Mouse (Mus musculus): ENCODE results near the gene Ogfod1. TPM values are rescaled to one million over a fixed set of nuclear protein-coding genes. Genes with fewer than 3 reads are reported as not detected.

Gene Ogfod1
- total RNA-seq, 2 experiments from 2014 or later: 33.4 to 33.9 TPM

DNA sequence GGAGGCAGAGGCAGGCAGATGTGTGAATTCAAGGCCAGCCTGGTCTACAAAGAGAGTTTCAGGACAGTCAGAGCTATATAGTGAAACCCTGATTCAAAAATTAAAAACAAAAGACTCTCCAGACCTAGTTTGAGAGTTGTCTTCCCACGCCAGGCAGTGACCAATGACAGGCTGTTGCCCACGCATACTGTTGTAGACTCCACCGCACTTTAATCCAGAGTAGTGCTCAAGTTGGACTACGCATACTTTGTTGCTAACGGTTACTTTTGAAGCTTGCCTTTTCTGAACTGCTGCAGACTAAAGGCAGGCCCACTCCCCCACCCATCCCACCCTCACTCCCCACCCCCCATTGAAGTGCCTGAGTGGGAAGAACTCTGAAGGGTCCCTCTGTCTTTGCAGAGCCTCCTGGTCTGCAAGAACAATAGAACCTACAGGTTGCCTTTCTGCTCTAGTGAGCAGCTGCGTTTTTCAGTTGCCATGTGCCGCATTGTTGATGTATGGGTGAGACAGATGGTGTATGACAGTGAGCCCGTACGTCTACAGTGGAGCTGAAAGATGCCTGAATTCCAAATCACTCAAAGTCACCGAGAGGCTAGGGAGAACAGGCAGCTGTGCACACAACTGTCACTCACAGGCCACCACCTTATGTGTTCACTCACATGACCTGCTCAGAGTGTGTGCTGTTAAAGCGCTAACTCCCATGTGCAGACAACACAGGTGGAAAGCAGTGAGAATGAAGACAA, 29.3 kb downstream of the Ogfod1 start:
- no peak for DNase-seq
- intact Hi-C loops (cut with DNase I): no loop called here

- intact Hi-C loops (cut with DNase I): no loop called here
- no peak for DNase-seq
Observed at GRCm38 (mm10) chr8:94068793-94069192, 31.8 kb downstream of the Ogfod1 start.

- DNase-seq: no peak
- intact Hi-C loops (cut with DNase I): no loop called here
Observed at GRCm38 (mm10) chr8:94076461-94077192, 39.6 kb downstream of the Ogfod1 start.

DNA sequence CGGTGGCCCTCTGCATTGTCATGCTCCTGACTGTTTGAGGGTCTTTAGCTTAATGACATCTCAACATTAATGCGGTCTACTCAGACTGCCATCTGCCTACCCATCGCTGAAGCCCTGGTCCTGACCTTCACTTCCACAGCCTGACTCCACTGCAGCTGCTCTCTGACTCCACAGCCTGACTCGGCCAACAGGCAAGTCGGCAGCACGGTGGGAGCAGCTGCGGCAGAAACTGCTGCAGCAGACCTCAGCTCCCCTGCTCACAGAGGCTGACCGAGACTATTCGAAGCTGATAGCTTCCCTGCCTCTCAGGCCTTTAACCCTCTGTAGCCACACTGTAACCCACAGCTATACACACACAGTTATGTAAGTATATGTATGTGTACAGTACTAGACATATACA, 51.0 kb downstream of the Ogfod1 start:
- no peak for DNase-seq
- intact Hi-C loops (cut with DNase I): no loop called here

GRCm38 (mm10) chr8:94089715-94090114, 52.7 kb downstream of the Ogfod1 start:
- DNase-seq: no peak
- intact Hi-C loops (cut with DNase I): no loop called here

- no peak for DNase-seq
- intact Hi-C loops (cut with DNase I): no loop called here
Observed at GRCm38 (mm10) chr8:94092848-94093247, 55.9 kb downstream of the Ogfod1 start.

- no peak for DNase-seq
- intact Hi-C loops (cut with DNase I): no loop called here
Observed at GRCm38 (mm10) chr8:94094281-94094680, 57.3 kb downstream of the Ogfod1 start.

DNA sequence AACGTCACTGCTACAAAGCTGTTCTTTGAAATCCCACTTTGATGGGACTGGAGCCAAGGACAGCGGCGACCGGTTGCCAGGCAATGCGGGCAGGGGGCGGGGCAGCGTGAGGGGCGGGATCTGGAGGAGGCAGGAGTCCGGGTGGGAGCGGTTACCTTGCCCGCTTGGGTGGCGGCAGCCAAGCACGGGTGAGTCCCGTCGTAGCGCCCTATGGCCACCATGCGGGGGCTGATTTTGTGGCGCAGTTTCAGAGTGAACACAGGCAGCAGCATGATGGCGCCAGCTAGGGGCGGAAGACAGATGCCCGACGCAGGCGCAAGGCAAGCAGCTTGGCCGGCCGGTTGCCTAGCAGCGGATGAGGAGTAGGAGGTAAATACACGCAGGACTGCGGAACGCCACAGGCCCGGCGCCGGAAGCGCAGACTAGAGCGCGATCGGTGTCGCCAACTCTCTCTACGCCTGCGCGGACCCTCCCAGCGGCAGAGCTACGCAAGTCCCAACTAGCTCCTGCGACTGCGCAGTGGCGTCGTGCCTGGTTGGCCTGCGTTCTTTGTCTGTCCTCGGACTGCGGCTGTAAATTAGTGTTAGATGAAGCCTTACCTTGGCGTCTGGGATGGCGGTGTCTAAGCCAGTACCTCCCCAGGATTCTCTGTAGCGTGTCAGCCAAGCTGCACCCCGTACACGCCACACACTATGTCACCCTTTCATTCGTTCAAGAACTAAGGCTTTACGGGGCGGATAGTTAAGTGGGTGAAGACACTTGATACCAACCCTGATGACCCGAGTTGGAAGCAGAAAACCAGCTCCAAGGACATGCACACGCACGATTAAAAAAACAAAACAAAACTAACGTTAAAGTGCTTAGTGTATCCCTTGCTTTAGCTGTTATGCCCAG, 61.3 kb downstream of the Ogfod1 start, which contains the start of gene Bbs2:
Gene Bbs2, minus strand, starts transcription at position 848 of the 894 bp plus-strand sequence.
- peak; percentile 99 for DNase-seq
- intact Hi-C loops (cut with DNase I): loop anchor here (2.0 to 5.0 kb wide), 3 partner anchors 61 to 739 kb away; partner anchors contain the start of genes Amfr, Ciapin1, Coq9 and Nudt21

DNA sequence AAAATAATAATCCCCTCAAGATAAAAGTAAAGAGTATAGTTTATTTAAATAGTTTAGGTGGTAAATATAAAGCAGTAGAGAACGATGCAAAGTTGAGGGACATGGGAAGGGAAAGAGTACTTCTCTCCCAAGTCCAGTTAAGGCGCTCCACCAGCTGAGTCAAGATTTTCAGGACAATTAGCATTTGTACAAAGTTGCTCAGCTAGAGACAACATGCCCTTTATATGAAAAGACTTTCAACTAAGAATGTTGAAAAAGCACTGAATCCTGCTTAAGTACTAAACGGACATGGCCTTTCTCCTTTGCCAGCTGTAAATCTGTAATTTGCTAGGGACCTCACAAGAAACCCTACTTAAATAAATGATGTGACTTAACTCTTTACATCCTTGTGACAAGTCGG, 62.0 kb downstream of the Ogfod1 start:
- intact Hi-C loops (cut with DNase I): loop anchor here (2.0 to 5.0 kb wide), 3 partner anchors 62 to 738 kb away; partner anchors contain the start of genes Amfr, Ciapin1, Coq9 and Nudt21
- DNase-seq: no peak

DNA sequence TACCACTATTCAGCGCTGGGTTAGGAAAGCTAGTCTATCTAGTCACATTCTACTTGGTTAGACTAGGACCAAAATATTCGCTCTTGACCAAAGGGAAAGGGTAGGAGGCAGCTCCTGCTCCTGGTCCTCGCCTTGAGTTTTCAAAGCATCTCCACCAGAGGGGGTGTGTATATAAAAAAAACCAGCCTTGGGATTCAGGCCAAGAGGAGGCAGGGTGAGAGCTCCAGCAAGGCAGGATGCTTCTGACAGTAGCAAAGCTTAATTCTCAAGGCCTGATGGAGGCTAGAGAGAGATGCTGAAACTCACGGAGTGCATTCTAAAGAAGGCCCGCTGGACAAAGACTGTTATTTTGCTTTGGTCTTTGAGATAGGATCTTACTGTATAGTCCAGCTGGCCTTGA, 67.1 kb downstream of the Ogfod1 start:
- DNase-seq: no peak
- intact Hi-C loops (cut with DNase I): no loop called here

DNA sequence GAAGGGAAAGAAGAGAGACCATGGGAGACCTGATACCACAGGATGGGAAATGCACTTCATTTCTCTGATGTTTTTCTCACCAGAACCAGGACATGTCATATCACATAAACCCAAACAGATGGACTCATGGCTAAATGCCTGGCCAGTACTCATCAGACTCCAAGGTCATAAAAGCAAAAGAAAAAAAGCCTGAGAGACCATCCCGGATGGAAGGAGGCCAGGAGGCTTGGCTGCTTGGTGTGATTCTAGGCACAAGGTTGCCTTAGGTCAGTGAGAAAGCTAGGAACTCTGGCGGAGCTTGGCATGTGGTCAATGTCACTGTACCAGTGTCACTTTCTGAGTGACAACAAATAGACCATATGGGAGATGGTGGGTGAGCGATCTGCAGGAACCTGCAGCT, 70.9 kb downstream of the Ogfod1 start:
- intact Hi-C loops (cut with DNase I): no loop called here
- DNase-seq: peak; percentile 16 to 19

- no peak for DNase-seq
- intact Hi-C loops (cut with DNase I): no loop called here
Observed at GRCm38 (mm10) chr8:94109396-94109795, 72.4 kb downstream of the Ogfod1 start.

- intact Hi-C loops (cut with DNase I): loop anchor here (2.0 kb wide), 1 partner anchor 89 kb away; no protein-coding TSS in a partner anchor
- no peak for DNase-seq
Observed at GRCm38 (mm10) chr8:94109835-94110234, 72.8 kb downstream of the Ogfod1 start.

DNA sequence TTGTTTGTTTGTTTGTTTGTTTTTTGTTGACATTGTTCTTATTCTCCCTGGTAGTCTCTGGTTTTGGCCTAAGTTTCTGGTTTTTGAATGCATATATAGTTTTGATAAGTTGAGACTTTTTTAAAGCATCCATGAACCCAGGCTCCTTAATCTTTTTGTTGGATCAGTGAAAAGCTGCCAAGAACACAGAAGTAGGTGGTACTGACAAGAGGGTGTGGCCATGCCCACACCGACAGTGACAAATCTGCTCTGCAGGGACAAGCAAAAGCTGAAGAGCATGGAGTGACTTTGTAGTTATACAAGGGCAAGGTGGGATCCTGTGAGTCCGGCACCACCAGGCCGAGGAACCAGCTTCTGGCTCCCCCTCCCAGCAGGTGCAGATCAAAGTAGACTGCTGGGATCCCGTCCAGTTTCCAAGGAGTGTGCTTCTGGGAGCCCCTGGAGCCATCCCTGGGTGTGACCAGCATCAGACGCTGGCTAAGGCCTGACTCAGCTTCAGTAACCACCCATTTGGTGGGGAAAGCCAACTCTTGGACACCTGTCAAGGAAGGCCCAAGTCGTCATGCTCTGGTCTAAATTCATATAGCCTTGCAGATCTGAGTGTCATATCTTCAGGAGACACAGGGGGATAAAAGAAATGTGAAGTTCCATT, 73.7 kb downstream of the Ogfod1 start:
- DNase-seq: no peak
- intact Hi-C loops (cut with DNase I): loop anchor here (2.0 kb wide), 1 partner anchor 88 kb away; no protein-coding TSS in a partner anchor

DNA sequence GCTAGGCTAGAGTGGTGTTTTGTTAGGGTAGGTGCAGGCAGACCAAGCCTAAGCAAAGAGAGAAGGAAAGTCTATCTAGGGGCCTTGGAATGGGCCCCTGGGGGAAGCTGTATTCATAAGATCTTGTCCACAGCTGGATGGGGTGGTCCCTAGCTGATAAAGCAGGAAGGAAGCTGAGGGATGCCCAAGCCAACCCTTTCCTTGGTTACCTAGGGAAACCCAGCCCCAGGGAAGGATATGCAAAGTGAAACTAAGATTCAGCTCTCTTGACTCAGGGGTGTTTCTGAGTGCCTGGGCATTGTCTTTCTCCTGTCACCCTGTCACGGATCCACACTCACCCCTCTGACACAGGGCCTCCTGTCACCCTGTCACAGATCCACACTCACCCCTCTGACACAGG, 76.4 kb downstream of the Ogfod1 start:
- intact Hi-C loops (cut with DNase I): no loop called here
- no peak for DNase-seq

DNA sequence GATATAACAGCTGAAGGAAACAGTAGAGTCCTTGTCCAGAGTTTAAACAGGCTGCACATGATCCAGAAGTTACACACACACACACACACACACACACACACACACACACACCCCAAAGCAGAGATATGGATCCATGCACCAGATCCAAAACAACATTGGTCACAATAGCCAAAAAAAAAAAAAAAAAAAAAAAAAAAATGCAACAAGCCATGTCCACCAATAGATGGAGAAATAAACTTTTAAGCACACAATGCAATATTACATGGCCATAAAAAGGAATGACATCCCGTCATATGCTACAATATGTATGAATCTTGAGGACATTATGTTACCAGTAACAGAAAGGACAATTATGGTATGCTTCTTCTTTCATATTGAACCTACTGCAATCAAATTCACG, 77.0 kb downstream of the Ogfod1 start:
- DNase-seq: no peak
- intact Hi-C loops (cut with DNase I): no loop called here
